Mouse (Mus musculus): ENCODE measurements at regions not wholly inside any gene's neighbourhood (a gene's known extent, or its start where the extent isn't known, plus 50 kb on each side); places are given as distances from the start of the nearest gene placed in this dataset.

DNA sequence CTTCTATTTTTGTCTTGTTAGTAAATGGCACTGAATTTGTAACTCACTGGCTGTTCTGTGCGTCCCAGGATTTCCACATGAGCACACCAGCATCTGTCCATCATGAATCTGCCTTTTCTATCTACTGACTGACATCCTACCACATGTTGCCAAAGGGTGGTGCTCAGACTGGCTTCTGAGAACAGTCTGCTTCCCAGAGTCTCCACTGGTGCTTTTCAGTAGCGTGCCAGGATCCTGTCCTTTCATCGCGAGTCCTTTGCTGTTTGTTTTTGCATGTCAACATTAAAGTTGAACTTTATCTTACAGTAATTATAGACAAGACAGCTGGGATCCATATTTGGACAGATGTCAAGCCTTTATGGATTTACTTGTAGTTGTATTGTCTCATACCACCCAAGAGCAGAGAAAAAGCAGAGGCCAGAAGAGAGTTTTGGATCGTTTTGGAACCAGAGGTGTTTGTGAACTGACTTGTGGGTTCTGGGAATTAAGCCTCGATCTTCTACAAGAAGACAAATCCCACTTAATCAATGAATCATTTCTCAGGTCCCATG lies 314.0 kb upstream of the Agtr1b start:
- no peak for DNase-seq (ENCODE audit: low spot score)

GRCm38 (mm10) chr3:20661883-20662282 lies 294.9 kb upstream of the Agtr1b start:
- peak; percentile 15 for DNase-seq (ENCODE audit: low spot score)

DNA sequence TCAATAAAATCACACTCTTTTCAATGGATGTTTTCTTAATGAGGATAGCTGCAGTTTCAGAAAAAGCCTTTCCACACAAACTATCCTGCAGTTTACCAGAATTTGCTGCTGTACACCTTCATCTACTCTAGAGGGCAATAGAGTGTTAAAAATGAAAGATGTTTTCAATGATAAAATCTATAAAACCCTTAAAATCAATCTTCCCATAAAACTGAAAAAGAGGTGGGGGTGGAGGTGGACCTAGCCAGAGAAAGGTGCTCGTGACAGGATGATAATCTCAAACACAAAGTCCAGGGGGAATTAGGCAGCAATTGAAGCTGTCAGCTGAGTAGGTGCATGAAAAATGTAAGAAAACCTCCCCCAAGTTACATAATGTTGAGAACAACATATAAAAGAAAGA lies 288.4 kb upstream of the Agtr1b start:
- peak; percentile 1 for DNase-seq (ENCODE audit: low spot score)
